Mouse (Mus musculus): ENCODE measurements around the gene Lpp. TPM values are rescaled to one million over a fixed set of nuclear protein-coding genes. Genes with fewer than 3 reads are reported as not detected.

The Lpp gene
- total and polyA plus RNA-seq, 3 experiments: not detected

DNA sequence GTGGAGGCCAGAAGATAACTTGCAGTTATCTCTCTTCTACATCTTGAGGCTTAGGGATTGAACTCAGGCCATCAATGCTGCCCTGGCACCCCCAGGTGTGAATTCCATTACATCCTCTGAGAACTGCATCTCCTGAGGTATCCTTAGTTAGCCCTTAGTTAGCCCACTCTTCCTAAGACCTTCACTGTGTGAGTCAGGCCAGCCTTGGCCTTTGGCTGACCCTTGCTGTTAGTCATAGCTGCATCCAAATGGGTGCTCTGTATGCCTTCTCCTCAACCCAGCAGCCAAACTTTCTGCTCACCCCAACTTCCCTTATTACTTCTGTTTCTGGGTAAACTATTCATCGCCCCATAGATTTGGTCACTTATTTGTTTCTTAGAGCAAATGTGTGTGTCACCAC lies 31.6 kb upstream of the Lpp start:
- Histone ChIP-seq H3K27me3 (ENCODE audit: control insufficient read depth in 1 of 2, insufficient read depth in 2 of 2, low read length in 2 of 2) (no peaks in the 10 kb centered on the region), H3K9me3 (replicated peaks; ENCODE audit: insufficient read depth, low read length) (no peaks in the 10 kb centered on the region), H3K9ac (ENCODE audit: control insufficient read depth, low read depth, low read length, poor library complexity, severe bottlenecking) (no peak overlapping the region), H3K27ac (ENCODE audit: control insufficient read depth, low read depth, low read length) (no peak overlapping the region), H3K4me3 (ENCODE audit: control insufficient read depth in 1 of 2, insufficient read depth in 1 of 2, low read depth in 2 of 2, low read length in 2 of 2) (no peak overlapping the region), H3K4me1 (ENCODE audit: control insufficient read depth in 1 of 2, insufficient read depth in 2 of 2, low read length in 2 of 2) (no peaks in the 10 kb centered on the region), H3K79me2 (ENCODE audit: control insufficient read depth, insufficient read depth, low read length, poor library complexity) (no peaks in the 10 kb centered on the region), H3K36me3 (ENCODE audit: control insufficient read depth in 1 of 2, insufficient read depth in 2 of 2, low read length in 2 of 2) (no peaks in the 10 kb centered on the region)
- TF ChIP-seq GABPA (IDR thresholded peaks at IDR 0.05; ENCODE audit: low read depth, low read length) (no peak), KAT2A (conservative IDR thresholded peaks at IDR 0.05; ENCODE audit: low read depth, low read length) (no peak), MYB (IDR thresholded peaks at IDR 0.05; ENCODE audit: low read depth, low read length) (no peak), NELFE (IDR thresholded peaks at IDR 0.05; ENCODE audit: low read depth, low read length) (no peak), CHD2 (IDR thresholded peaks at IDR 0.05; ENCODE audit: low read length) (no peak), GATA1 (IDR thresholded peaks at IDR 0.05; ENCODE audit: low read depth, low read length) (no peak), HCFC1 (IDR thresholded peaks at IDR 0.05; ENCODE audit: low read depth, low read length) (no peak), POLR2A (IDR thresholded peaks at IDR 0.05; ENCODE audit: control insufficient read depth in 1 of 2, insufficient read depth in 1 of 2, low read depth in 1 of 2, low read length in 2 of 2, poor library complexity in 1 of 2) (no peak), UBTF (IDR thresholded peaks at IDR 0.05; ENCODE audit: borderline replicate concordance, insufficient read depth, low read depth, low read length) (no peak), ZKSCAN1 (IDR thresholded peaks at IDR 0.05; ENCODE audit: low read depth, low read length) (no peak), TCF12 (IDR thresholded peaks at IDR 0.05; ENCODE audit: low read depth, low read length) (no peak), TAL1 (IDR thresholded peaks at IDR 0.05; ENCODE audit: low read length) (no peak), CTCF (IDR thresholded peaks at IDR 0.05 in 2 of 3, conservative IDR thresholded peaks at IDR 0.05 in 1 of 3; ENCODE audit: control insufficient read depth in 1 of 3, insufficient read depth in 1 of 3, low read depth in 2 of 3, low read length in 3 of 3, poor library complexity in 1 of 3, severe bottlenecking in 1 of 3) (no peak), EP300 (IDR thresholded peaks at IDR 0.05; ENCODE audit: low read depth in 1 of 2, low read length in 2 of 2) (no peak), JUND (IDR thresholded peaks at IDR 0.05; ENCODE audit: low read depth, low read length) (no peak), RCOR1 (IDR thresholded peaks at IDR 0.05; ENCODE audit: low read depth, low read length) (no peak)
- DNase-seq (ENCODE audit: low read depth, low spot score): no peak

DNA sequence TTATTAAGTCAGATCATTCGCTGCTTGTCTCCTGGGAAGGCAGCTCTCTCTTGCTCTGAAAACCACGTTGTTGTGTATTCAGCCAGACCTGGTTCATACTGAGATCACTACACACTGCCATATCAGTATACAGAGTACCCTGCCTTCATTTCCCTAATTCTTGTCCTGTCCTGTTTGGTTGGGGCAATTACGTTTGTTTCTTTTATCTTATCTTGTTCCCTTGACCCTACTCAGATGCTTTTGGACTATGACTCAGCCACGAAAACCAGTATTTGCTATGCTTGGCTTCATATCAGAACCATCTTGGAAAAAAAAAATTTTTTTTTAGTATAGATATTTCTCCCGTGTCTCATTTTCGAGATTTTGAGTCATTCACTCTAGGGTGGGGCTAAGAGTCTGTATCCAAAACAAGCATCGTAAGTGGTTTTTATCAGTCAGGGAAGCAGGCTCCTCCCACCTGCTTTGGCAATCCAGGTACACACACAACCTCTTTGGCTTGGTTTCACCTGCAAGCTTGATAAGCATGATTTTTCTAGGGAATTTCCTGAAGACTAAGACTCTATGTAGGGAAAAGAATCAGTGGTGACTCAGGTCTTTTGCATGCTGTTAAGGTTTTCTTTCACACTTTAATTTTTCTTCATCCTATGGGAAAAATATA lies 29.1 kb upstream of the Lpp start:
- no peak for TF ChIP-seq KAT2A (conservative IDR thresholded peaks at IDR 0.05; ENCODE audit: low read depth, low read length)
- no peak for TF ChIP-seq ZNF384 (IDR thresholded peaks at IDR 0.05; ENCODE audit: low read depth, low read length)
- TF ChIP-seq ZKSCAN1 (IDR thresholded peaks at IDR 0.05; ENCODE audit: low read depth, low read length): no peak
- no peak for TF ChIP-seq MXI1 (IDR thresholded peaks at IDR 0.05; ENCODE audit: low read depth, low read length)
- TF ChIP-seq TCF12 (IDR thresholded peaks at IDR 0.05; ENCODE audit: low read depth, low read length): no peak
- TF ChIP-seq UBTF (IDR thresholded peaks at IDR 0.05; ENCODE audit: borderline replicate concordance, insufficient read depth, low read depth, low read length): no peak
- no peak for TF ChIP-seq NRF1 (IDR thresholded peaks at IDR 0.05; ENCODE audit: insufficient read depth, low read depth, low read length, poor library complexity, severe bottlenecking)
- no peak for TF ChIP-seq ZMIZ1 (IDR thresholded peaks at IDR 0.05; ENCODE audit: low read depth, low read length)
- no peak for TF ChIP-seq USF1 (IDR thresholded peaks at IDR 0.05; ENCODE audit: low read depth, low read length)
- TF ChIP-seq E2F4 (IDR thresholded peaks at IDR 0.05; ENCODE audit: borderline replicate concordance, low read depth, low read length): no peak
- TF ChIP-seq TAL1 (IDR thresholded peaks at IDR 0.05; ENCODE audit: low read length): no peak
- TF ChIP-seq CTCF (IDR thresholded peaks at IDR 0.05 in 2 of 3, conservative IDR thresholded peaks at IDR 0.05 in 1 of 3; ENCODE audit: control insufficient read depth in 1 of 3, insufficient read depth in 1 of 3, low read depth in 2 of 3, low read length in 3 of 3, poor library complexity in 1 of 3, severe bottlenecking in 1 of 3): no peak
- TF ChIP-seq HCFC1 (IDR thresholded peaks at IDR 0.05; ENCODE audit: low read depth, low read length): no peak
- no peak for TF ChIP-seq GABPA (IDR thresholded peaks at IDR 0.05; ENCODE audit: low read depth, low read length)
- Histone ChIP-seq H3K36me3 (ENCODE audit: control insufficient read depth in 1 of 2, insufficient read depth in 2 of 2, low read length in 2 of 2) (no peaks in the 10 kb centered on the region), H3K27me3 (ENCODE audit: control insufficient read depth in 1 of 2, insufficient read depth in 2 of 2, low read length in 2 of 2) (no peaks in the 10 kb centered on the region), H3K9me3 (replicated peaks; ENCODE audit: insufficient read depth, low read length) (no peaks in the 10 kb centered on the region), H3K27ac (ENCODE audit: control insufficient read depth, low read depth, low read length) (no peak overlapping the region), H3K4me1 (ENCODE audit: control insufficient read depth in 1 of 2, insufficient read depth in 2 of 2, low read length in 2 of 2) (no peaks in the 10 kb centered on the region), H3K79me2 (ENCODE audit: control insufficient read depth, insufficient read depth, low read length, poor library complexity) (no peaks in the 10 kb centered on the region), H3K9ac (ENCODE audit: control insufficient read depth, low read depth, low read length, poor library complexity, severe bottlenecking) (no peak overlapping the region), H3K4me3 (ENCODE audit: control insufficient read depth in 1 of 2, insufficient read depth in 1 of 2, low read depth in 2 of 2, low read length in 2 of 2) (no peak overlapping the region)
- no peak for DNase-seq (ENCODE audit: low read depth, low spot score)
